Mouse (Mus musculus) thymus, adult 2 months (tissue): ENCODE results near the gene Mgea5.

Experiments
- CTCF ChIP-seq: fragments of 200-500 bp; IDR thresholded peaks from 2 replicates; pipeline ENCODE4 v1.5.1; 2012; ENCODE audit warnings: mild to moderate bottlenecking, control low read depth, low read length, moderate library complexity, borderline replicate concordance; ENCODE audit not compliant: control insufficient read depth, poor library complexity, insufficient read depth; ENCODE audit errors: extremely low read depth
- POLR2A ChIP-seq: fragments of 200-500 bp; IDR thresholded peaks from 2 replicates; pipeline ENCODE4 v1.6.1; 2012; ENCODE audit warnings: mild to moderate bottlenecking, low read length, control low read depth, moderate library complexity; ENCODE audit not compliant: control insufficient read depth, poor library complexity, insufficient read depth; ENCODE audit errors: extremely low read depth

GRCm38 (mm10) chr19:45796061-45796556 is 12.5 kb upstream of the Mgea5 start:
- TF ChIP-seq CTCF: no peak
- no peak for TF ChIP-seq POLR2A
